In genomic region chr8:107151212-107151920, GRCm38 (mm10) we compare ENCODE assay signal across 8 mouse cellular contexts. TPM values are rescaled to one million over a fixed set of nuclear protein-coding genes. Genes with fewer than 3 reads are reported as not detected.
DNase-seq lines count a peak whose midpoint lies in the region; ATAC-seq and TF ChIP-seq lines count a peak whose summit lies in the region.

No protein-coding gene starts in this region.

- 70% methylated on average over 7 of the region's 7 CpGs for WGBS in kidney, embryonic 15.5 days
- WGBS in hindbrain, embryonic 14.5 days, result 75% methylated on average over 7 of the region's 7 CpGs
- 77% methylated on average over 7 of the region's 7 CpGs for WGBS in midbrain, postnatal 0 days

- no peaks in the 10 kb centered on the region for H3K27me3 ChIP-seq in kidney, embryonic 15.5 days
- H3K27me3 ChIP-seq in hindbrain, embryonic 14.5 days (ENCODE audit: control insufficient read depth, insufficient read depth, low read length), result no peaks in the 10 kb centered on the region
- H3K27me3 ChIP-seq in midbrain, postnatal 0 days (ENCODE audit: insufficient read depth, low read length), result no peaks in the 10 kb centered on the region

- peak overlapping the region; percentile 90 for H3K9ac ChIP-seq in kidney, embryonic 15.5 days
- peak overlapping the region; percentile 91 for H3K9ac ChIP-seq in hindbrain, embryonic 14.5 days
- H3K9ac ChIP-seq in midbrain, postnatal 0 days (replicated peaks; ENCODE audit: low read length, poor library complexity, severe bottlenecking), result peak overlapping the region; percentile 66

- no peak for ATAC-seq in kidney, embryonic 15.5 days (replicated peaks; ENCODE audit: low FRiP score)
- ATAC-seq in hindbrain, embryonic 14.5 days (ENCODE audit: low FRiP score), result no peak
- ATAC-seq in midbrain, postnatal 0 days (ENCODE audit: low FRiP score), result no peak

- H3K9me3 ChIP-seq in kidney, embryonic 15.5 days (replicated peaks), result no peaks in the 10 kb centered on the region
- no peaks in the 10 kb centered on the region for H3K9me3 ChIP-seq in hindbrain, embryonic 14.5 days (ENCODE audit: control insufficient read depth, low read length)
- H3K9me3 ChIP-seq in midbrain, postnatal 0 days (ENCODE audit: low read length), result no peaks in the 10 kb centered on the region

- peak overlapping the region; percentile 63 for H3K4me2 ChIP-seq in kidney, embryonic 15.5 days
- peak overlapping the region; percentile 59 for H3K4me2 ChIP-seq in hindbrain, embryonic 14.5 days (replicated peaks)
- H3K4me2 ChIP-seq in midbrain, postnatal 0 days (ENCODE audit: low read depth, low read length, poor library complexity, severe bottlenecking), result peak overlapping the region; percentile 73

- H3K4me3 ChIP-seq in kidney, embryonic 15.5 days (replicated peaks), result peak overlapping the region; percentile 86
- H3K4me3 ChIP-seq in hindbrain, embryonic 14.5 days (replicated peaks; ENCODE audit: low read length), result peak overlapping the region; percentile 95
- H3K4me3 ChIP-seq in midbrain, postnatal 0 days (ENCODE audit: low read depth, low read length), result peak overlapping the region; percentile 87

- H3K27ac ChIP-seq in kidney, embryonic 15.5 days, result 0 out of 2 replicates have a peak overlapping the region, but pooled peaks have one; percentile 13
- no peak overlapping the region for H3K27ac ChIP-seq in hindbrain, embryonic 14.5 days
- H3K27ac ChIP-seq in midbrain, postnatal 0 days (ENCODE audit: low read depth, low read length), result no peak overlapping the region

- peaks cover 25% of the 10 kb centered on the region for H3K4me1 ChIP-seq in kidney, embryonic 15.5 days
- peaks cover 11% of the 10 kb centered on the region for H3K4me1 ChIP-seq in hindbrain, embryonic 14.5 days (replicated peaks; ENCODE audit: control insufficient read depth, insufficient read depth, low read length)
- H3K4me1 ChIP-seq in midbrain, postnatal 0 days (ENCODE audit: insufficient read depth, low read length), result 0 out of 2 replicates have a peak, but pooled peaks cover 6% of the 10 kb centered on the region

- DNase-seq in kidney, postnatal 4 days, result no peak
- peak; percentile 30 for DNase-seq in NIH3T3 (ENCODE audit: low read depth)
- no peak for DNase-seq in hindbrain, embryonic 14.5 days (ENCODE audit: low spot score)
- no peak for DNase-seq in midbrain, postnatal 0 days (ENCODE audit: low spot score)
- no peak for DNase-seq in ovary, adult 18-20 months (ENCODE audit: low spot score)
- DNase-seq in adrenal gland, postnatal 10 days, result no peak
- no peak for DNase-seq in layer of hippocampus, postnatal 25 days (ENCODE audit: extremely low spot score in 1 of 2, low spot score in 1 of 2)

- peaks cover 37% of the 10 kb centered on the region for H3K36me3 ChIP-seq in kidney, embryonic 15.5 days
- peaks cover 20% of the 10 kb centered on the region for H3K36me3 ChIP-seq in hindbrain, embryonic 14.5 days (replicated peaks; ENCODE audit: control insufficient read depth, insufficient read depth)
- 0 out of 2 replicates have a peak, but pooled peaks cover 3% of the 10 kb centered on the region for H3K36me3 ChIP-seq in midbrain, postnatal 0 days (ENCODE audit: insufficient read depth, low read length)

- no peak for TF ChIP-seq CTCF in midbrain, postnatal 0 days (IDR thresholded peaks at IDR 0.05)

RNA-seq across cellular contexts. Expression of gene Cyb5b, which starts 0.9 kb away (rescaled TPM):
- polyA plus RNA-seq in kidney, embryonic 15.5 days (2015; fragmentation: Nextera tagmentation; extraction: Ambion mirVana), result 131 and 133 TPM in 2 replicates
- polyA plus RNA-seq in hindbrain, embryonic 14.5 days (2014; fragmentation: Nextera tagmentation; extraction: Ambion mirVana), result 126 and 134 TPM in 2 replicates
- 103 and 120 TPM in 2 replicates for total RNA-seq in midbrain, postnatal 0 days (2014; rRNA removed)
- polyA plus RNA-seq in midbrain, postnatal 0 days (2015; fragmentation: Nextera tagmentation; extraction: Ambion mirVana), result 89.7 and 91.4 TPM in 2 replicates
- 100 to 1,000 TPM; 216 to 248 TPM for total RNA-seq in adrenal gland, postnatal 10 days (2021)
- 100 to 1,000 TPM in 1 of 2 experiments, 10 to 100 TPM in 1; 93.9 to 105 TPM for total RNA-seq in layer of hippocampus, postnatal 25 days (2021)

RNA-seq across cellular contexts. Expression of gene Terf2, which starts 55.0 kb away (rescaled TPM):
- polyA plus RNA-seq in kidney, embryonic 15.5 days (2015; fragmentation: Nextera tagmentation; extraction: Ambion mirVana), result 17.5 and 18.2 TPM in 2 replicates
- 20.5 and 22.2 TPM in 2 replicates for polyA plus RNA-seq in hindbrain, embryonic 14.5 days (2014; fragmentation: Nextera tagmentation; extraction: Ambion mirVana)
- 20.4 and 22.7 TPM in 2 replicates for total RNA-seq in midbrain, postnatal 0 days (2014; rRNA removed)
- 24.1 and 25.7 TPM in 2 replicates for polyA plus RNA-seq in midbrain, postnatal 0 days (2015; fragmentation: Nextera tagmentation; extraction: Ambion mirVana)
- total RNA-seq in adrenal gland, postnatal 10 days (2021), result 10 to 100 TPM; 22.0 to 26.4 TPM
- 10 to 100 TPM; 31.2 to 35.8 TPM for total RNA-seq in layer of hippocampus, postnatal 25 days (2021)
